Mouse (Mus musculus): Measurements from ENCODE around the gene Phldb1. TPM values are rescaled to one million over a fixed set of nuclear protein-coding genes. Genes with fewer than 3 reads are reported as not detected.

Phldb1 gene
- total RNA-seq, 2 experiments from 2014 or later = 104 to 123 TPM

Other genes with a start within 250 kb of the Phldb1 start
- under 1 TPM; 0.10 TPM for gene Cxcr5, start 173.3 kb downstream of the Phldb1 start, total RNA-seq (2021)
- 100 to 1,000 TPM in 1 of 2 experiments, 10 to 100 TPM in 1; 99.3 to 101 TPM for gene Ddx6, start 130.3 kb downstream of the Phldb1 start, total RNA-seq (2021)
- gene Treh, start 62.0 kb downstream of the Phldb1 start, total RNA-seq (2021) = not detected
- gene Arcn1, start 32.6 kb upstream of the Phldb1 start, total RNA-seq (2021) = 100 to 1,000 TPM; 124 to 142 TPM
- gene Ift46, start 32.7 kb upstream of the Phldb1 start, total RNA-seq (2021) = 10 to 100 TPM; 65.9 to 69.5 TPM
- 1 to 10 TPM; 8.0 to 9.6 TPM for gene Tmem25, start 64.1 kb upstream of the Phldb1 start, total RNA-seq (2021)
- 1 to 10 TPM in 1 of 2 experiments, under 1 TPM in 1; 0.86 to 2.2 TPM for gene Ttc36, start 67.9 kb upstream of the Phldb1 start, total RNA-seq (2021)
- 10 to 100 TPM; 27.6 to 31.5 TPM for gene Kmt2a, start 146.1 kb upstream of the Phldb1 start, total RNA-seq (2021)
- 100 to 1,000 TPM; 631 to 643 TPM for gene Atp5l, start 185.5 kb upstream of the Phldb1 start, total RNA-seq (2021)
- 10 to 100 TPM; 41.2 to 43.0 TPM for gene Ube4a, start 230.4 kb upstream of the Phldb1 start, total RNA-seq (2021)
- gene Cd3g, start 245.2 kb upstream of the Phldb1 start, total RNA-seq (2021) = under 1 TPM in 1 of 2 experiments, not detected in 1; 0.88 TPM
- gene Cd3d, start 246.6 kb upstream of the Phldb1 start, total RNA-seq (2021) = under 1 TPM in 1 of 2 experiments, not detected in 1; 0.42 TPM

Measured in gastrocnemius, postnatal 4 days (tissue).